ENCODE assay signal across 17 mouse cellular contexts in genomic region chr1:119532165-119532564, GRCm38 (mm10). TPM values are rescaled to one million over a fixed set of nuclear protein-coding genes. Genes with fewer than 3 reads are reported as not detected.
DNase-seq lines count a peak whose midpoint lies in the region; ATAC-seq and TF ChIP-seq lines count a peak whose summit lies in the region.
"Had no signal": no experiment of that assay in that cellular context is flagged by ENCODE, and none has a peak within 500 bp of the region (broad histone marks: within the 10 kb centered on the region; RNA-seq: fewer than 3 reads in every experiment).

No protein-coding gene starts in this region.

- no peak for DNase-seq in forebrain, embryonic 11.5 days (ENCODE audit: low spot score)
- DNase-seq in intestine, embryonic 14.5 days (ENCODE audit: low spot score), result no peak
- no peak for DNase-seq in liver, postnatal 0 days
- DNase-seq: adrenal gland, postnatal 10 days; cerebellum, adult 11-12 months; cerebellum, adult 9-10 months; cerebellum, postnatal 25 days; gastrocnemius, adult 2 months; gastrocnemius, postnatal 25 days had no signal

- peak; percentile 19; the same call in 1 of the 2 replicates for ATAC-seq in forebrain, embryonic 12.5 days (ENCODE audit: low FRiP score)
- ATAC-seq in forebrain, embryonic 11.5 days (replicated peaks; ENCODE audit: low FRiP score), result no peak
- 0 out of 2 replicates have a peak, but pooled peaks have one; percentile 28 for ATAC-seq in intestine, embryonic 14.5 days (replicated peaks; ENCODE audit: low FRiP score, low TSS enrichment, low read depth)
- no peak for ATAC-seq in intestine, embryonic 16.5 days
- ATAC-seq in liver, embryonic 12.5 days, result 0 out of 2 replicates have a peak, but pooled peaks have one; percentile 33
- no peak for ATAC-seq in liver, postnatal 0 days
- 0 out of 2 replicates have a peak, but pooled peaks have one; percentile 68 for ATAC-seq in embryonic facial prominence, embryonic 13.5 days (ENCODE audit: insufficient number of reproducible peaks, insufficient read depth, low FRiP score, low TSS enrichment, low read depth)
- ATAC-seq: forebrain, embryonic 13.5 days had no signal

- TF ChIP-seq EP300 in liver, postnatal 0 days (IDR thresholded peaks at IDR 0.05; ENCODE audit: low read depth), result no peak

- WGBS in forebrain, embryonic 12.5 days, result 95% methylated on average over 6 of the region's 6 CpGs
- WGBS in forebrain, embryonic 11.5 days, result 93% methylated on average over 6 of the region's 6 CpGs
- 96% methylated on average over 6 of the region's 6 CpGs for WGBS in intestine, embryonic 14.5 days
- WGBS in intestine, embryonic 16.5 days, result 96% methylated on average over 6 of the region's 6 CpGs
- WGBS in liver, embryonic 12.5 days (ENCODE audit: insufficient replicate concordance), result 85% methylated on average over 6 of the region's 6 CpGs
- 83% methylated on average over 6 of the region's 6 CpGs for WGBS in liver, postnatal 0 days (ENCODE audit: insufficient replicate concordance)
- WGBS in embryonic facial prominence, embryonic 13.5 days, result 92% methylated on average over 6 of the region's 6 CpGs

- H3K9ac ChIP-seq in forebrain, embryonic 12.5 days, result no peak overlapping the region
- no peak overlapping the region for H3K9ac ChIP-seq in forebrain, embryonic 11.5 days (ENCODE audit: low read length)
- no peak overlapping the region for H3K9ac ChIP-seq in intestine, embryonic 14.5 days (ENCODE audit: low read length)
- no peak overlapping the region for H3K9ac ChIP-seq in intestine, embryonic 16.5 days (ENCODE audit: low read depth, low read length)
- H3K9ac ChIP-seq in liver, embryonic 12.5 days, result no peak overlapping the region
- H3K9ac ChIP-seq in liver, postnatal 0 days (replicated peaks), result no peak overlapping the region
- no peak overlapping the region for H3K9ac ChIP-seq in embryonic facial prominence, embryonic 13.5 days
- H3K9ac ChIP-seq: embryonic facial prominence, embryonic 15.5 days; forebrain, embryonic 13.5 days; heart, embryonic 12.5 days had no signal

- peaks cover 29% of the 10 kb centered on the region for H3K36me3 ChIP-seq in forebrain, embryonic 12.5 days (replicated peaks)
- H3K36me3 ChIP-seq in forebrain, embryonic 11.5 days (ENCODE audit: control insufficient read depth, insufficient read depth, low read length), result peaks cover 2% of the 10 kb centered on the region; the same call in 1 of the 2 replicates
- peaks cover 22% of the 10 kb centered on the region for H3K36me3 ChIP-seq in intestine, embryonic 14.5 days (ENCODE audit: control insufficient read depth, insufficient read depth, low read length)
- peaks cover 16% of the 10 kb centered on the region for H3K36me3 ChIP-seq in intestine, embryonic 16.5 days (ENCODE audit: control insufficient read depth, insufficient read depth, low read length)
- peaks cover 24% of the 10 kb centered on the region for H3K36me3 ChIP-seq in liver, embryonic 12.5 days
- H3K36me3 ChIP-seq in liver, postnatal 0 days (replicated peaks; ENCODE audit: insufficient read depth, low read length), result peaks cover 2% of the 10 kb centered on the region; the same call in 1 of the 2 replicates
- H3K36me3 ChIP-seq in embryonic facial prominence, embryonic 13.5 days, result peaks cover 28% of the 10 kb centered on the region

- TF ChIP-seq CTCF in liver, postnatal 0 days (IDR thresholded peaks at IDR 0.05; ENCODE audit: low read depth), result no peak

- H3K27me3 ChIP-seq in forebrain, embryonic 12.5 days, result no peaks in the 10 kb centered on the region
- H3K27me3 ChIP-seq in forebrain, embryonic 11.5 days (ENCODE audit: control insufficient read depth, insufficient read depth, low read length), result no peaks in the 10 kb centered on the region
- no peaks in the 10 kb centered on the region for H3K27me3 ChIP-seq in intestine, embryonic 14.5 days (replicated peaks; ENCODE audit: control insufficient read depth, insufficient read depth, low read length)
- no peaks in the 10 kb centered on the region for H3K27me3 ChIP-seq in intestine, embryonic 16.5 days (replicated peaks; ENCODE audit: control insufficient read depth, insufficient read depth, low read length)
- H3K27me3 ChIP-seq in liver, embryonic 12.5 days (replicated peaks), result no peaks in the 10 kb centered on the region
- H3K27me3 ChIP-seq in liver, postnatal 0 days (ENCODE audit: insufficient read depth, low read length), result no peaks in the 10 kb centered on the region
- H3K27me3 ChIP-seq in embryonic facial prominence, embryonic 13.5 days, result no peaks in the 10 kb centered on the region
- H3K27me3 ChIP-seq: embryonic facial prominence, embryonic 15.5 days; forebrain, embryonic 13.5 days; heart, embryonic 12.5 days had no signal

- no peak overlapping the region for H3K4me2 ChIP-seq in forebrain, embryonic 12.5 days
- no peak overlapping the region for H3K4me2 ChIP-seq in forebrain, embryonic 11.5 days (ENCODE audit: low read depth, low read length, severe bottlenecking)
- no peak overlapping the region for H3K4me2 ChIP-seq in intestine, embryonic 14.5 days (ENCODE audit: low read length)
- no peak overlapping the region for H3K4me2 ChIP-seq in intestine, embryonic 16.5 days (ENCODE audit: low read depth, low read length)
- H3K4me2 ChIP-seq in liver, embryonic 12.5 days, result no peak overlapping the region
- H3K4me2 ChIP-seq in liver, postnatal 0 days (ENCODE audit: low read depth, low read length), result no peak overlapping the region
- H3K4me2 ChIP-seq in embryonic facial prominence, embryonic 13.5 days, result no peak overlapping the region
- H3K4me2 ChIP-seq: embryonic facial prominence, embryonic 15.5 days; forebrain, embryonic 13.5 days; heart, embryonic 12.5 days had no signal

- no peak overlapping the region for H3K4me3 ChIP-seq in forebrain, embryonic 12.5 days (replicated peaks)
- H3K4me3 ChIP-seq in forebrain, embryonic 11.5 days (ENCODE audit: low read depth, low read length), result no peak overlapping the region
- no peak overlapping the region for H3K4me3 ChIP-seq in intestine, embryonic 14.5 days (ENCODE audit: low read depth, low read length)
- H3K4me3 ChIP-seq in intestine, embryonic 16.5 days (ENCODE audit: low read length), result no peak overlapping the region
- H3K4me3 ChIP-seq in liver, embryonic 12.5 days, result no peak overlapping the region
- H3K4me3 ChIP-seq in liver, postnatal 0 days (ENCODE audit: low read depth, low read length), result no peak overlapping the region
- H3K4me3 ChIP-seq in embryonic facial prominence, embryonic 13.5 days, result no peak overlapping the region
- H3K4me3 ChIP-seq: embryonic facial prominence, embryonic 15.5 days; erythroblast, embryonic 14.5 days; forebrain, embryonic 13.5 days; gastrocnemius, adult 2 months; heart, embryonic 12.5 days had no signal

- peaks cover 16% of the 10 kb centered on the region for H3K9me3 ChIP-seq in forebrain, embryonic 12.5 days
- H3K9me3 ChIP-seq in forebrain, embryonic 11.5 days (ENCODE audit: control insufficient read depth, low read length), result peaks cover 4% of the 10 kb centered on the region; the same call in 1 of the 2 replicates
- H3K9me3 ChIP-seq in intestine, embryonic 14.5 days (ENCODE audit: control insufficient read depth, low read length), result peaks cover 6% of the 10 kb centered on the region
- peaks cover 11% of the 10 kb centered on the region; the same call in 1 of the 2 replicates for H3K9me3 ChIP-seq in intestine, embryonic 16.5 days (ENCODE audit: control insufficient read depth, low read length)
- H3K9me3 ChIP-seq in liver, embryonic 12.5 days (replicated peaks), result 0 out of 2 replicates have a peak, but pooled peaks cover 5% of the 10 kb centered on the region
- peaks cover 7% of the 10 kb centered on the region; the same call in 1 of the 2 replicates for H3K9me3 ChIP-seq in liver, postnatal 0 days (ENCODE audit: low read length)
- peaks cover 9% of the 10 kb centered on the region; the same call in 1 of the 2 replicates for H3K9me3 ChIP-seq in embryonic facial prominence, embryonic 13.5 days
- H3K9me3 ChIP-seq: embryonic facial prominence, embryonic 15.5 days had no signal

- no peak overlapping the region for H3K27ac ChIP-seq in forebrain, embryonic 12.5 days
- no peak overlapping the region for H3K27ac ChIP-seq in forebrain, embryonic 11.5 days (ENCODE audit: low read depth, low read length)
- no peak overlapping the region for H3K27ac ChIP-seq in intestine, embryonic 14.5 days (ENCODE audit: low read depth)
- no peak overlapping the region for H3K27ac ChIP-seq in intestine, embryonic 16.5 days (ENCODE audit: low read length)
- no peak overlapping the region for H3K27ac ChIP-seq in liver, embryonic 12.5 days
- H3K27ac ChIP-seq in liver, postnatal 0 days (ENCODE audit: low read depth), result no peak overlapping the region
- H3K27ac ChIP-seq in embryonic facial prominence, embryonic 13.5 days, result no peak overlapping the region
- H3K27ac ChIP-seq: embryonic facial prominence, embryonic 15.5 days; forebrain, embryonic 13.5 days; gastrocnemius, adult 2 months had no signal

- peaks cover 4% of the 10 kb centered on the region; the same call in 1 of the 2 replicates for H3K4me1 ChIP-seq in forebrain, embryonic 12.5 days
- H3K4me1 ChIP-seq in forebrain, embryonic 11.5 days (replicated peaks; ENCODE audit: control insufficient read depth, insufficient read depth, low read length), result no peaks in the 10 kb centered on the region
- no peaks in the 10 kb centered on the region for H3K4me1 ChIP-seq in intestine, embryonic 14.5 days (replicated peaks; ENCODE audit: control insufficient read depth, insufficient read depth, low read length)
- H3K4me1 ChIP-seq in intestine, embryonic 16.5 days (ENCODE audit: control insufficient read depth, insufficient read depth, low read length), result peaks cover 10% of the 10 kb centered on the region; the same call in 1 of the 2 replicates
- H3K4me1 ChIP-seq in liver, embryonic 12.5 days, result peaks cover 5% of the 10 kb centered on the region
- peaks cover 8% of the 10 kb centered on the region for H3K4me1 ChIP-seq in liver, postnatal 0 days (ENCODE audit: insufficient read depth)
- peaks cover under 1% of the 10 kb centered on the region; the same call in 1 of the 2 replicates for H3K4me1 ChIP-seq in embryonic facial prominence, embryonic 13.5 days
- H3K4me1 ChIP-seq: embryonic facial prominence, embryonic 15.5 days had no signal

RNA-seq across cellular contexts. Expression of gene Tmem185b, which starts 6.2 kb away (rescaled TPM):
- polyA plus RNA-seq in forebrain, embryonic 12.5 days (2016; fragmentation: Nextera tagmentation; extraction: Ambion mirVana), result 19.2 and 19.7 TPM in 2 replicates
- 22.5 and 23.4 TPM in 2 replicates for polyA plus RNA-seq in forebrain, embryonic 11.5 days (2014; fragmentation: Nextera tagmentation; extraction: Ambion mirVana)
- polyA plus RNA-seq in intestine, embryonic 14.5 days (2014; fragmentation: Nextera tagmentation; extraction: Ambion mirVana), result 26.4 and 27.9 TPM in 2 replicates
- polyA plus RNA-seq in intestine, embryonic 16.5 days (2015; fragmentation: Nextera tagmentation; extraction: Ambion mirVana), result 27.2 and 27.7 TPM in 2 replicates
- polyA plus RNA-seq in liver, embryonic 12.5 days (2016; fragmentation: Nextera tagmentation; extraction: Ambion mirVana), result 11.6 and 11.7 TPM in 2 replicates
- polyA plus RNA-seq in liver, postnatal 0 days (2015; fragmentation: Nextera tagmentation; extraction: Ambion mirVana), result 11.0 and 12.7 TPM in 2 replicates
- polyA plus RNA-seq in embryonic facial prominence, embryonic 13.5 days (2015; fragmentation: Nextera tagmentation; extraction: Ambion mirVana), result 23.8 and 27.1 TPM in 2 replicates

RNA-seq across cellular contexts. Expression of gene Ralb, which starts 27.6 kb away (rescaled TPM):
- polyA plus RNA-seq in forebrain, embryonic 12.5 days (2016; fragmentation: Nextera tagmentation; extraction: Ambion mirVana), result 65.7 and 67.3 TPM in 2 replicates
- 74.1 and 74.2 TPM in 2 replicates for polyA plus RNA-seq in forebrain, embryonic 11.5 days (2014; fragmentation: Nextera tagmentation; extraction: Ambion mirVana)
- 124 and 127 TPM in 2 replicates for polyA plus RNA-seq in intestine, embryonic 14.5 days (2014; fragmentation: Nextera tagmentation; extraction: Ambion mirVana)
- polyA plus RNA-seq in intestine, embryonic 16.5 days (2015; fragmentation: Nextera tagmentation; extraction: Ambion mirVana), result 203 and 218 TPM in 2 replicates
- polyA plus RNA-seq in liver, embryonic 12.5 days (2016; fragmentation: Nextera tagmentation; extraction: Ambion mirVana), result 58.2 and 58.8 TPM in 2 replicates
- polyA plus RNA-seq in liver, postnatal 0 days (2015; fragmentation: Nextera tagmentation; extraction: Ambion mirVana), result 30.9 and 31.8 TPM in 2 replicates
- polyA plus RNA-seq in embryonic facial prominence, embryonic 13.5 days (2015; fragmentation: Nextera tagmentation; extraction: Ambion mirVana), result 115 and 117 TPM in 2 replicates

Comparison
In these comparisons a context has a peak if more than half of its experiments do, and no peak if none do; other contexts are left out.
1. ATAC-seq: peak in forebrain, embryonic 12.5 days (single experiment), intestine, embryonic 14.5 days (single experiment), liver, embryonic 12.5 days (single experiment) and embryonic facial prominence, embryonic 13.5 days (single experiment); none in forebrain, embryonic 11.5 days (single experiment), intestine, embryonic 16.5 days (single experiment) and liver, postnatal 0 days (single experiment).